In genomic region chr2:164832748-164833301, GRCm38 (mm10) we compare ENCODE assay signal across 8 mouse cellular contexts. TPM values are rescaled to one million over a fixed set of nuclear protein-coding genes. Genes with fewer than 3 reads are reported as not detected.
DNase-seq lines count a peak whose midpoint lies in the region; ATAC-seq and TF ChIP-seq lines count a peak whose summit lies in the region.

TSS of gene Ctsa (plus strand) at chr2:164832873.

- peaks cover 41% of the 10 kb centered on the region for H3K36me3 ChIP-seq in G1E (replicated peaks)
- peaks cover 17% of the 10 kb centered on the region for H3K36me3 ChIP-seq in forebrain, postnatal 0 days (ENCODE audit: insufficient read depth)
- peaks cover 16% of the 10 kb centered on the region for H3K36me3 ChIP-seq in neural tube, embryonic 15.5 days

- peak within 1 kb of the TSS; percentile 98 for H3K4me2 ChIP-seq in forebrain, postnatal 0 days (ENCODE audit: low read depth)
- H3K4me2 ChIP-seq in neural tube, embryonic 15.5 days: peak within 1 kb of the TSS; percentile 93

- ATAC-seq in G1E (ENCODE audit: extremely low read depth, insufficient number of reproducible peaks, low FRiP score, poor library complexity, severe bottlenecking): no peak
- ATAC-seq in forebrain, postnatal 0 days: peak; percentile 92
- ATAC-seq in neural tube, embryonic 15.5 days (ENCODE audit: low FRiP score): peak; percentile 68

- peak within 1 kb of the TSS; percentile 80 for H3K4me3 ChIP-seq in G1E (ENCODE audit: low read depth, low read length)
- H3K4me3 ChIP-seq in forebrain, postnatal 0 days (ENCODE audit: low read depth, low read length): peak within 1 kb of the TSS; percentile 64
- peak within 1 kb of the TSS; percentile 75 for H3K4me3 ChIP-seq in lung, adult 2 months (replicated peaks; ENCODE audit: extremely low read depth, low read depth, low read length)
- peak within 1 kb of the TSS; percentile 78 for H3K4me3 ChIP-seq in neural tube, embryonic 15.5 days (replicated peaks)

- no peak for TF ChIP-seq CTCF in G1E (IDR thresholded peaks at IDR 0.05; ENCODE audit: low read depth, low read length)
- TF ChIP-seq CTCF in forebrain, postnatal 0 days (IDR thresholded peaks at IDR 0.05; ENCODE audit: low read depth): peak; percentile 79
- peak; percentile 53 for TF ChIP-seq CTCF in lung, adult 2 months (IDR thresholded peaks at IDR 0.05; ENCODE audit: insufficient read depth, low read length)

- peak within 1 kb of the TSS; percentile 87 for H3K27ac ChIP-seq in forebrain, postnatal 0 days (ENCODE audit: low read depth, low read length)
- peak within 1 kb of the TSS; percentile 85 for H3K27ac ChIP-seq in neural tube, embryonic 15.5 days (replicated peaks)

- TF ChIP-seq POLR2A in lung, adult 2 months (IDR thresholded peaks at IDR 0.05; ENCODE audit: borderline replicate concordance, extremely low read depth, low read depth, low read length): 0 out of 2 replicates have a peak, but pooled peaks have one; percentile 5

- peaks cover 4% of the 10 kb centered on the region; the same call in 1 of the 2 replicates for H3K27me3 ChIP-seq in G1E (ENCODE audit: insufficient read depth, low read length)
- H3K27me3 ChIP-seq in forebrain, postnatal 0 days (ENCODE audit: insufficient read depth, low read length): no peaks in the 10 kb centered on the region
- no peaks in the 10 kb centered on the region for H3K27me3 ChIP-seq in neural tube, embryonic 15.5 days (replicated peaks)

- peak within 1 kb of the TSS; percentile 70 for H3K9ac ChIP-seq in forebrain, postnatal 0 days
- peak within 1 kb of the TSS; percentile 78 for H3K9ac ChIP-seq in neural tube, embryonic 15.5 days (replicated peaks)

- WGBS in forebrain, postnatal 0 days: 1% methylated on average over 35 of the region's 35 CpGs
- 1% methylated on average over 35 of the region's 35 CpGs for WGBS in lung, adult 2 months
- WGBS in neural tube, embryonic 15.5 days: under 1% methylated on average over 35 of the region's 35 CpGs

- no peaks in the 10 kb centered on the region for H3K9me3 ChIP-seq in G1E (replicated peaks)
- H3K9me3 ChIP-seq in forebrain, postnatal 0 days (ENCODE audit: low read length): no peaks in the 10 kb centered on the region
- no peaks in the 10 kb centered on the region for H3K9me3 ChIP-seq in neural tube, embryonic 15.5 days (replicated peaks)

- no peak for DNase-seq in G1E (ENCODE audit: low spot score)
- peak; percentile 78 to 79 for DNase-seq in cerebellum, adult 18-20 months
- DNase-seq in forebrain, postnatal 0 days: peak; percentile 85
- peak; percentile 79 to 82 for DNase-seq in heart, postnatal 36 days
- DNase-seq in layer of hippocampus, adult 18-20 months (ENCODE audit: low spot score in 2 of 2): peak; percentile 69 to 84
- peak; percentile 75 for DNase-seq in lung, adult 2 months
- peak; percentile 85 for DNase-seq in testis, postnatal 10 days (ENCODE audit: low spot score)

- H3K4me1 ChIP-seq in G1E (ENCODE audit: insufficient read depth, low read depth, low read length): peaks cover 26% of the 10 kb centered on the region
- H3K4me1 ChIP-seq in forebrain, postnatal 0 days (ENCODE audit: insufficient read depth): peaks cover 11% of the 10 kb centered on the region; the same call in 1 of the 2 replicates
- peaks cover 9% of the 10 kb centered on the region for H3K4me1 ChIP-seq in lung, adult 2 months (ENCODE audit: control insufficient read depth, insufficient read depth, low read length)
- peaks cover 26% of the 10 kb centered on the region for H3K4me1 ChIP-seq in neural tube, embryonic 15.5 days

- intact Hi-C loops in heart, postnatal 36 days (cut with DNase I): loop anchor here (2.0 to 10.0 kb wide), 5 partner anchors 24 to 202 kb away; partner anchors contain the start of genes Ncoa5, Pcif1, Pltp and Zfp335

RNA-seq across cellular contexts. Expression of gene Ctsa, which starts in this region (rescaled TPM):
- total RNA-seq in G1E (2014; fragmentation: Nextera tagmentation) (24.7 and 40.4 TPM in 2 replicates), G1E (2017) (58.7 and 67.0 TPM in 2 replicates)
- 37.0 and 68.2 TPM in 2 replicates for polyA plus RNA-seq in G1E (2012)
- total RNA-seq in forebrain, postnatal 0 days (2014; rRNA removed): 86.2 and 93.8 TPM in 2 replicates
- polyA plus RNA-seq in forebrain, postnatal 0 days (2015; fragmentation: Nextera tagmentation; extraction: Ambion mirVana): 83.5 and 95.3 TPM in 2 replicates
- 100 to 1,000 TPM; 103 to 106 TPM for total RNA-seq in heart, postnatal 36 days (2021)
- 100 to 1,000 TPM; 103 TPM for total RNA-seq in layer of hippocampus, adult 18-20 months (2021)
- 289 and 294 TPM in 2 replicates for polyA plus RNA-seq in lung, adult 2 months (2012; rRNA removed)
- 99.9 and 113 TPM in 2 replicates for polyA plus RNA-seq in neural tube, embryonic 15.5 days (2015; fragmentation: Nextera tagmentation; extraction: Ambion mirVana)
